Mouse (Mus musculus): Measurements from ENCODE around the gene Coq6. TPM values are rescaled to one million over a fixed set of nuclear protein-coding genes. Genes with fewer than 3 reads are reported as not detected.
"Not testable (repeated sequence)": the region's sequence is repeated elsewhere in the genome, so short reads cannot be mapped to it uniquely, and the experiment has no call there.

The Coq6 gene
- total RNA-seq (2014; rRNA removed) (62.0 and 83.1 TPM in 2 replicates), polyA plus RNA-seq (2015; fragmentation: Nextera tagmentation; extraction: Ambion mirVana) (39.7 and 40.4 TPM in 2 replicates)

- TF ChIP-seq CTCF (IDR thresholded peaks at IDR 0.05; ENCODE audit: low read depth) = no peak
- WGBS = under 1% methylated on average over 51 of the region's 51 CpGs
Observed at GRCm38 (mm10) chr12:84361555-84362489, at the start of gene Coq6, which contains the start of gene Fam161b. TSS of gene Coq6 (plus strand) at chr12:84361657. TSS of gene Fam161b (minus strand) at chr12:84361833.

DNA sequence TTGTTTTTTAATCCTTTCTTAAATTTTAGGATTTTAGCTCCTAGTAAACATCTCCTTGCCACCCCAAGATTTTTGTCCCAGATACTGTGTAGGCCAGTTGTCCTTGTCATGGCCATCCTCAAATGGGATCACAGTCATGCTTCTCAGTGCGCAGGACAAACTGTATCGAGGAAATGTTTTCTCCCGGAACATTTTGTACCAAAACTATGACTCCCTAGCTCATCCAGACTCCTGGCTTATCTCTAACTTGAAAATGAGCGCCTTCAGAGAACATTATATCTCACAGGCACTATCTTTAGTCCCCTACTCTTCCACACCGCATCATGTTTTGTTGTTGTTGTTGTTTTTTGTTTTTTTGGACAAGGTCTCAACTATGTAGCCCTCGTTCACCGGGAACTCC is 45.5 kb upstream of the Coq6 start:
- no peak for ATAC-seq
- H3K4me1 ChIP-seq (ENCODE audit: insufficient read depth) = peaks cover 4% of the 10 kb centered on the region; the same call in 1 of the 2 replicates
- peak overlapping the region; percentile 81 for H3K4me3 ChIP-seq (ENCODE audit: low read depth, low read length)
- WGBS = 32% methylated on average over 7 of the region's 7 CpGs
- peak overlapping the region; percentile 91 for H3K4me2 ChIP-seq (ENCODE audit: low read depth)
- no peaks in the 10 kb centered on the region for H3K27me3 ChIP-seq (ENCODE audit: insufficient read depth, low read length)
- no peaks in the 10 kb centered on the region for H3K36me3 ChIP-seq (ENCODE audit: insufficient read depth)
- peak overlapping the region; percentile 92 for H3K27ac ChIP-seq (ENCODE audit: low read depth, low read length)
- no peak for DNase-seq
- no peaks in the 10 kb centered on the region for H3K9me3 ChIP-seq (ENCODE audit: low read length)
- TF ChIP-seq CTCF (IDR thresholded peaks at IDR 0.05; ENCODE audit: low read depth) = no peak
- peak overlapping the region; percentile 78; the same call in 1 of the 2 replicates for H3K9ac ChIP-seq

More at GRCm38 (mm10) chr12:84361555-84362489, at the start of gene Coq6, which contains the start of gene Fam161b:
- no peaks in the 10 kb centered on the region for H3K27me3 ChIP-seq (ENCODE audit: insufficient read depth, low read length)
- H3K9ac ChIP-seq = peak within 1 kb of the TSS; percentile 81
- H3K4me3 ChIP-seq (ENCODE audit: low read depth, low read length) = peak within 1 kb of the TSS; percentile 100
- peak within 1 kb of the TSS; percentile 88 for H3K4me2 ChIP-seq (ENCODE audit: low read depth)
- peak; percentile 99 for ATAC-seq
- DNase-seq = peak; percentile 97
- H3K9me3 ChIP-seq (ENCODE audit: low read length) = no peaks in the 10 kb centered on the region
- H3K36me3 ChIP-seq (ENCODE audit: insufficient read depth) = peaks cover 7% of the 10 kb centered on the region
- H3K4me1 ChIP-seq (ENCODE audit: insufficient read depth) = peaks cover 13% of the 10 kb centered on the region
- peak within 1 kb of the TSS; percentile 70 for H3K27ac ChIP-seq (ENCODE audit: low read depth, low read length)

GRCm38 (mm10) chr12:84316721-84317621 is 44.5 kb upstream of the Coq6 start, which contains the start of gene Zfp410:
TSS of gene Zfp410 (plus strand) at chr12:84316852.
- Histone ChIP-seq H3K27me3 (ENCODE audit: insufficient read depth, low read length) (no peaks in the 10 kb centered on the region), H3K36me3 (ENCODE audit: insufficient read depth) (no peaks in the 10 kb centered on the region), H3K9me3 (ENCODE audit: low read length) (no peaks in the 10 kb centered on the region), H3K4me1 (ENCODE audit: insufficient read depth) (peaks cover 4% of the 10 kb centered on the region; the same call in 1 of the 2 replicates), H3K4me2 (ENCODE audit: low read depth) (peak within 1 kb of the TSS; percentile 91), H3K4me3 (ENCODE audit: low read depth, low read length) (peak within 1 kb of the TSS; percentile 81), H3K9ac (peak within 1 kb of the TSS; percentile 78), H3K27ac (ENCODE audit: low read depth, low read length) (peak within 1 kb of the TSS; percentile 92)
- WGBS = 3% methylated on average over 77 of the region's 77 CpGs
- peak; percentile 13; the same call in 1 of the 2 replicates for TF ChIP-seq CTCF (IDR thresholded peaks at IDR 0.05; ENCODE audit: low read depth)
- DNase-seq (peak; percentile 88), ATAC-seq (peak; percentile 96)

DNA sequence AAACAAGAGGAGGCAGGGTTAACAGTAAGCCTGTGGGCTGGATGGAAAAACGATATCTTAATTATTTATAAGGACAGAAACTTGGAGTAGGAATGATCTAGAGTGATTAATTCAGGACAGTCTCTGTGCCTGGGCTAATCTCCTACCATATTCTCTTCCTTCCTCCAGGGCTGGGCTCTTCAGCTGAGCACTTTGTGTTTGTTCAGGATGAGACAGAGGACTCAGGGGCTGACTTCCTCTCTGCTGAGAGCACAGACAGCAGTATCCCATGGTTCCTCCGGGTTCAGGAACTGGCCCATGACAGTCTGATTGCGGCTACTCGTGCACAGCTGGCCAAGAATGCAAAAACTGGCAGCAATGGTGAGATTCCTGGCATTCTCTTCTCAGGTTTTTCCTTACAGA is 34.3 kb upstream of the Coq6 start:
- Histone ChIP-seq H3K9ac (no peak overlapping the region), H3K27ac (ENCODE audit: low read depth, low read length) (no peak overlapping the region), H3K9me3 (ENCODE audit: low read length) (no peaks in the 10 kb centered on the region), H3K27me3 (ENCODE audit: insufficient read depth, low read length) (no peaks in the 10 kb centered on the region), H3K4me3 (ENCODE audit: low read depth, low read length) (no peak overlapping the region), H3K36me3 (ENCODE audit: insufficient read depth) (peaks cover 53% of the 10 kb centered on the region), H3K4me1 (ENCODE audit: insufficient read depth) (no peaks in the 10 kb centered on the region), H3K4me2 (ENCODE audit: low read depth) (no peak overlapping the region)
- WGBS = 76% methylated on average over 4 of the region's 4 CpGs
- ATAC-seq (no peak), DNase-seq (no peak)
- no peak for TF ChIP-seq CTCF (IDR thresholded peaks at IDR 0.05; ENCODE audit: low read depth)

DNA sequence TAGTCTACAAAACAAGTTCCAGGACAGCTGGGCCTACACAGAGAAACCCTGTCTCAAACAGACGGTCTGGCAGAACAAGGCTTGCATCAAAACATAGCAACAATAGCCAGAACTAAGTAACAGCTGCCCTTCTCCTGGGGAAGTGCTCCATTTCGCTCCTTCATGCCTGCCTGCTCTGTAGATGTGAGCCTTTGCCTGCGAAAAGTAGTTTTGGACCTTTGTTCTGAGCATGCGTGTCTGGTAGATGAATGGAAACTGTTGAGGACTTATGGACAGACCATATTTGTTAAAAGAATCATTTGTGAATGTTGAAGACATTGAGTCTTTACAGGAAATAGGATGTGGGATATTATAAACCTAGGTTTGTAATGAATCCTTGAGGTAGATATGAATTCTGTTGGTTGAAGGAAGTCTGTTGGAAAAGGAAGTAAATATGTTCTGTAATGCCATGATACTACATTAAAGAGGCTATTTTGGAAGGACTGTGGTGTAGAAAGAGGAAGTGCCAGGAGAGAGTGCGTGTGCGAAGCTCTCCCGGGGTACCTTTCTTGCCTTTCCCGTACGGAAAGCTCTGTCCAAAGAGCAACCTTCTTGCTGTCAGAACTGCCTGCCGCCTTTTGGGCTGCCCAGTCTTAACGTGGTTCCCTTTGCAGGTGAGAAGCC is 24.4 kb upstream of the Coq6 start:
- Histone ChIP-seq H3K36me3 (ENCODE audit: insufficient read depth) (peaks cover 64% of the 10 kb centered on the region), H3K9ac (no peak overlapping the region), H3K4me2 (ENCODE audit: low read depth) (no peak overlapping the region), H3K9me3 (ENCODE audit: low read length) (no peaks in the 10 kb centered on the region), H3K27ac (ENCODE audit: low read depth, low read length) (no peak overlapping the region), H3K4me1 (ENCODE audit: insufficient read depth) (no peaks in the 10 kb centered on the region), H3K27me3 (ENCODE audit: insufficient read depth, low read length) (no peaks in the 10 kb centered on the region), H3K4me3 (ENCODE audit: low read depth, low read length) (no peak overlapping the region)
- 92% methylated on average over 11 of the region's 11 CpGs for WGBS
- ATAC-seq (no peak), DNase-seq (no peak)
- TF ChIP-seq CTCF (IDR thresholded peaks at IDR 0.05; ENCODE audit: low read depth) = no peak

DNA sequence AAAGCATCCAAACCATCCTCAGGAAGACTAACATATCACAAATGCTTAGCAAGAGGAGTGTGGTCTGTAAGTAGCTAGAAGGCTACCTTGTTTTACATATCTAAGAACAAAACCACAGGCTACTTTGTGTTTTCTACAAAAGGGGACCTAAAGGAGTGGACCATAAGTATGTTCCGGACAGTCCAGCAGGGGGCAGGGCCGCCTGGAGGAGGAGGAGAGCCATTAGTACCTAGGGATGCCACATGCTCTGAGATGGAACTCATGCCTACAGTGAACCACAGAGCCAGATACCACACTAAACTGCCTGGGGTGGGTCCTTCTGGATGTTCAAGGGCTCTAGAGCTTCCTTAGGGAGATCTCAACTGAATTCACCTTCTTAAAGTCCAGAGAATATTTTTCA is 14.3 kb upstream of the Coq6 start:
- WGBS = 48% methylated on average over 2 of the region's 2 CpGs
- H3K9ac ChIP-seq = no peak overlapping the region
- no peak for ATAC-seq
- H3K36me3 ChIP-seq (ENCODE audit: insufficient read depth) = peaks cover 52% of the 10 kb centered on the region
- no peak overlapping the region for H3K4me2 ChIP-seq (ENCODE audit: low read depth)
- H3K27ac ChIP-seq (ENCODE audit: low read depth, low read length) = no peak overlapping the region
- no peaks in the 10 kb centered on the region for H3K4me1 ChIP-seq (ENCODE audit: insufficient read depth)
- H3K27me3 ChIP-seq (ENCODE audit: insufficient read depth, low read length) = no peaks in the 10 kb centered on the region
- peak; percentile 44 for TF ChIP-seq CTCF (IDR thresholded peaks at IDR 0.05; ENCODE audit: low read depth)
- DNase-seq = no peak
- no peak overlapping the region for H3K4me3 ChIP-seq (ENCODE audit: low read depth, low read length)
- no peaks in the 10 kb centered on the region for H3K9me3 ChIP-seq (ENCODE audit: low read length)

DNA sequence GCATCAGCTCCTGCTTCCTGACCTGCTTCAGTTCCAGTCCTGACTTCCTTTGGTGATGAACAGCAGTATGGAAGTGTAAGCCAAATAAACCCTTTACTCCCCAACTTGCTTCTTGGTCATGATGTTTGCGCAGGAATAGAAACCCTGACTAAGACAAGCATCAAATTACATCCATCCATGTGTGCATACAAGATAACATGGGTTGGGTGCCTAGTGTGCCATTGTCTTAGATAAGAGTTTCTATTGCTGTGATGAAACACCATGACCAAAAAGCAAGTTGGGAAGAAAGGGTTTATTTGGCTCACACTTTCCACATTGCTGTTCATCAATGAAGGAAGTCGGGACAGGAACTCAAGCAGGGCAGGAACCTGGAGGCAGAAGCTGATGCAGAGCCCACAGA is 2.8 kb upstream of the Coq6 start:
- H3K27me3 ChIP-seq (ENCODE audit: insufficient read depth, low read length); H3K4me3 ChIP-seq (ENCODE audit: low read depth, low read length); H3K9ac ChIP-seq; ATAC-seq; H3K4me2 ChIP-seq (ENCODE audit: low read depth); H3K27ac ChIP-seq (ENCODE audit: low read depth, low read length); H3K9me3 ChIP-seq (ENCODE audit: low read length); DNase-seq: not testable (repeated sequence)
- 93% methylated on average over 2 of the region's 2 CpGs for WGBS
- Histone ChIP-seq H3K4me1 (ENCODE audit: insufficient read depth) (peaks cover 13% of the 10 kb centered on the region), H3K36me3 (ENCODE audit: insufficient read depth) (peaks cover 31% of the 10 kb centered on the region)
